Mouse (Mus musculus): ENCODE measurements around the gene Fgfr3.

GRCm38 (mm10) chr5:33681044-33681443 lies 40.4 kb upstream of the Fgfr3 start:
- no peak for TF ChIP-seq CHD2 (IDR thresholded peaks at IDR 0.05; ENCODE audit: low read depth, low read length)
- TF ChIP-seq ZNF384 (IDR thresholded peaks at IDR 0.05; ENCODE audit: low read depth, low read length): no peak
